Mouse (Mus musculus): ENCODE measurements around the gene Hmx3. TPM values are rescaled to one million over a fixed set of nuclear protein-coding genes. Genes with fewer than 3 reads are reported as not detected.

Gene Hmx3
- 0.20 and 0.92 TPM in 2 replicates for polyA plus RNA-seq (2015; fragmentation: Nextera tagmentation; extraction: Ambion mirVana)

GRCm38 (mm10) chr7:131542115-131542871, at the start of gene Hmx3:
Gene Hmx3 (plus strand): TSS chr7:131542867.
- no peak within 1 kb of the TSS for H3K27ac ChIP-seq (replicated peaks)

GRCm38 (mm10) chr7:131503739-131504138, 38.9 kb upstream of the Hmx3 start:
- Histone ChIP-seq H3K27me3 (no peaks in the 10 kb centered on the region), H3K9me3 (no peaks in the 10 kb centered on the region), H3K36me3 (no peaks in the 10 kb centered on the region), H3K27ac (replicated peaks) (no peak overlapping the region), H3K4me3 (no peak overlapping the region), H3K9ac (replicated peaks) (no peak overlapping the region), H3K4me1 (no peaks in the 10 kb centered on the region), H3K4me2 (replicated peaks) (no peak overlapping the region)
- 84% methylated on average over 2 of the region's 2 CpGs for WGBS
- no peak for ATAC-seq (replicated peaks)

More at GRCm38 (mm10) chr7:131542115-131542871, at the start of gene Hmx3:
- WGBS: under 1% methylated on average over 56 of the region's 65 CpGs
- H3K9ac ChIP-seq (replicated peaks): no peak within 1 kb of the TSS
- H3K27me3 ChIP-seq: peaks cover 98% of the 10 kb centered on the region
- no peaks in the 10 kb centered on the region for H3K36me3 ChIP-seq
- peak; percentile 68 for ATAC-seq (replicated peaks)
- H3K4me1 ChIP-seq: peaks cover 29% of the 10 kb centered on the region
- H3K4me3 ChIP-seq: peak within 1 kb of the TSS; percentile 29
- H3K9me3 ChIP-seq: no peaks in the 10 kb centered on the region
- H3K4me2 ChIP-seq (replicated peaks): peak within 1 kb of the TSS; percentile 44

GRCm38 (mm10) chr7:131539979-131540378, 2.7 kb upstream of the Hmx3 start:
- Histone ChIP-seq H3K9ac (replicated peaks) (no peak overlapping the region), H3K9me3 (no peaks in the 10 kb centered on the region), H3K4me3 (no peak overlapping the region), H3K36me3 (no peaks in the 10 kb centered on the region), H3K27me3 (peaks cover 93% of the 10 kb centered on the region), H3K4me1 (peaks cover 29% of the 10 kb centered on the region), H3K27ac (replicated peaks) (no peak overlapping the region), H3K4me2 (replicated peaks) (no peak overlapping the region)
- ATAC-seq (replicated peaks): peak; percentile 65
- WGBS: 0% methylated on average over 7 of the region's 7 CpGs

- Histone ChIP-seq H3K27ac (replicated peaks) (no peak overlapping the region), H3K4me2 (replicated peaks) (peak overlapping the region; percentile 44), H3K36me3 (no peaks in the 10 kb centered on the region), H3K4me3 (peak overlapping the region; percentile 29), H3K4me1 (peaks cover 29% of the 10 kb centered on the region), H3K27me3 (peaks cover 95% of the 10 kb centered on the region), H3K9ac (replicated peaks) (no peak overlapping the region), H3K9me3 (no peaks in the 10 kb centered on the region)
- no peak for ATAC-seq (replicated peaks)
- 1% methylated on average over 41 of the region's 41 CpGs for WGBS
Measured at GRCm38 (mm10) chr7:131541184-131542114, 1.2 kb upstream of the Hmx3 start.

- no peak overlapping the region for H3K9ac ChIP-seq (replicated peaks)
- H3K27me3 ChIP-seq: peaks cover 98% of the 10 kb centered on the region
- peak overlapping the region; percentile 29 for H3K4me3 ChIP-seq
- H3K4me1 ChIP-seq: peaks cover 29% of the 10 kb centered on the region
- no peaks in the 10 kb centered on the region for H3K36me3 ChIP-seq
- peak overlapping the region; percentile 44 for H3K4me2 ChIP-seq (replicated peaks)
- ATAC-seq (replicated peaks): no peak
- no peaks in the 10 kb centered on the region for H3K9me3 ChIP-seq
- under 1% methylated on average over 65 of the region's 71 CpGs for WGBS
- no peak overlapping the region for H3K27ac ChIP-seq (replicated peaks)
Measured at GRCm38 (mm10) chr7:131542872-131543622, 380 bp downstream of the Hmx3 start.

- under 1% methylated on average over 71 of the region's 75 CpGs for WGBS
- H3K4me2 ChIP-seq (replicated peaks): no peak overlapping the region
Measured at GRCm38 (mm10) chr7:131543623-131544481, 1.2 kb downstream of the Hmx3 start.

GRCm38 (mm10) chr7:131544871-131545270, 2.2 kb downstream of the Hmx3 start:
- Histone ChIP-seq H3K27me3 (peaks cover 98% of the 10 kb centered on the region), H3K36me3 (no peaks in the 10 kb centered on the region), H3K9ac (replicated peaks) (no peak overlapping the region), H3K4me2 (replicated peaks) (no peak overlapping the region), H3K4me1 (peaks cover 29% of the 10 kb centered on the region), H3K4me3 (no peak overlapping the region), H3K9me3 (no peaks in the 10 kb centered on the region), H3K27ac (replicated peaks) (no peak overlapping the region)
- 3% methylated on average over 5 of the region's 5 CpGs for WGBS
- no peak for ATAC-seq (replicated peaks)

More at GRCm38 (mm10) chr7:131543623-131544481, 1.2 kb downstream of the Hmx3 start:
- peaks cover 98% of the 10 kb centered on the region for H3K27me3 ChIP-seq
- H3K36me3 ChIP-seq: no peaks in the 10 kb centered on the region
- peaks cover 29% of the 10 kb centered on the region for H3K4me1 ChIP-seq
- H3K9ac ChIP-seq (replicated peaks): no peak overlapping the region
- peak overlapping the region; percentile 29; the same call in 1 of the 2 replicates for H3K4me3 ChIP-seq
- H3K9me3 ChIP-seq: no peaks in the 10 kb centered on the region
- ATAC-seq (replicated peaks): no peak
- no peak overlapping the region for H3K27ac ChIP-seq (replicated peaks)

- peaks cover 29% of the 10 kb centered on the region for H3K4me1 ChIP-seq
- H3K27ac ChIP-seq (replicated peaks): no peak overlapping the region
- no peaks in the 10 kb centered on the region for H3K36me3 ChIP-seq
- H3K9me3 ChIP-seq: no peaks in the 10 kb centered on the region
- no peak overlapping the region for H3K4me2 ChIP-seq (replicated peaks)
- H3K9ac ChIP-seq (replicated peaks): no peak overlapping the region
- peaks cover 98% of the 10 kb centered on the region for H3K27me3 ChIP-seq
- ATAC-seq (replicated peaks): no peak
- under 1% methylated on average over 13 of the region's 13 CpGs for WGBS
- H3K4me3 ChIP-seq: no peak overlapping the region
Measured at GRCm38 (mm10) chr7:131545701-131546385, 3.2 kb downstream of the Hmx3 start.

- Histone ChIP-seq H3K9ac (replicated peaks) (no peak overlapping the region), H3K27me3 (peaks cover 98% of the 10 kb centered on the region), H3K4me3 (no peak overlapping the region), H3K4me2 (replicated peaks) (no peak overlapping the region), H3K36me3 (no peaks in the 10 kb centered on the region), H3K9me3 (no peaks in the 10 kb centered on the region), H3K27ac (replicated peaks) (no peak overlapping the region), H3K4me1 (peaks cover 29% of the 10 kb centered on the region)
- 0% methylated on average over 2 of the region's 2 CpGs for WGBS
- ATAC-seq (replicated peaks): no peak
Measured at GRCm38 (mm10) chr7:131546423-131546822, 3.8 kb downstream of the Hmx3 start.

- peaks cover 98% of the 10 kb centered on the region for H3K27me3 ChIP-seq
- WGBS: 3% methylated on average over 5 of the region's 5 CpGs
- H3K4me1 ChIP-seq: peaks cover 20% of the 10 kb centered on the region
- no peak for ATAC-seq (replicated peaks)
- H3K9me3 ChIP-seq: no peaks in the 10 kb centered on the region
- H3K9ac ChIP-seq (replicated peaks): no peak overlapping the region
- H3K4me2 ChIP-seq (replicated peaks): no peak overlapping the region
- no peaks in the 10 kb centered on the region for H3K36me3 ChIP-seq
- H3K27ac ChIP-seq (replicated peaks): no peak overlapping the region
- no peak overlapping the region for H3K4me3 ChIP-seq
Measured at GRCm38 (mm10) chr7:131547481-131547880, 4.8 kb downstream of the Hmx3 start.
